Mouse (Mus musculus): Measurements from ENCODE around the gene Pcyt1a.
"Not testable (repeated sequence)": the region's sequence is repeated elsewhere in the genome, so short reads cannot be mapped to it uniquely, and the experiment has no call there.

Pcyt1a gene

GRCm38 (mm10) chr16:32431926-32432325 lies 1.2 kb downstream of the Pcyt1a start:
- in situ Hi-C loops (cut with MboI; ENCODE audit: unreplicated experiment in 2 of 2) = no loop called here

GRCm38 (mm10) chr16:32433138-32433537 lies 2.4 kb downstream of the Pcyt1a start:
- in situ Hi-C loops (cut with MboI; ENCODE audit: unreplicated experiment in 2 of 2) = no loop called here

GRCm38 (mm10) chr16:32434066-32434465 lies 3.3 kb downstream of the Pcyt1a start:
- in situ Hi-C loops (cut with MboI; ENCODE audit: unreplicated experiment in 2 of 2) = no loop called here

- in situ Hi-C loops (cut with MboI; ENCODE audit: unreplicated experiment in 2 of 2) = no loop called here
These were observed 4.0 kb downstream of the Pcyt1a start for GRCm38 (mm10) chr16:32434691-32435090.

GRCm38 (mm10) chr16:32436657-32437056 lies 5.9 kb downstream of the Pcyt1a start:
- in situ Hi-C loops (cut with MboI; ENCODE audit: unreplicated experiment in 2 of 2) = no loop called here

GRCm38 (mm10) chr16:32437266-32437665 lies 6.5 kb downstream of the Pcyt1a start:
- in situ Hi-C loops (cut with MboI; ENCODE audit: unreplicated experiment in 2 of 2) = no loop called here

- in situ Hi-C loops (cut with MboI; ENCODE audit: unreplicated experiment in 2 of 2) = no loop called here
These were observed 10.7 kb downstream of the Pcyt1a start for GRCm38 (mm10) chr16:32441432-32441831.

GRCm38 (mm10) chr16:32444615-32445014 lies 13.9 kb downstream of the Pcyt1a start:
- in situ Hi-C loops (cut with MboI; ENCODE audit: unreplicated experiment in 2 of 2) = not testable (repeated sequence)

GRCm38 (mm10) chr16:32445558-32445957 lies 14.8 kb downstream of the Pcyt1a start:
- in situ Hi-C loops (cut with MboI; ENCODE audit: unreplicated experiment in 2 of 2) = no loop called here

GRCm38 (mm10) chr16:32446563-32447138 lies 15.9 kb downstream of the Pcyt1a start:
- in situ Hi-C loops (cut with MboI; ENCODE audit: unreplicated experiment in 2 of 2) = no loop called here

GRCm38 (mm10) chr16:32449665-32450064 lies 18.9 kb downstream of the Pcyt1a start:
- in situ Hi-C loops (cut with MboI; ENCODE audit: unreplicated experiment in 2 of 2) = loop anchor here (10.0 to 25.0 kb wide), 2 partner anchors 55 to 337 kb away; no protein-coding TSS in a partner anchor

GRCm38 (mm10) chr16:32450133-32450532 lies 19.4 kb downstream of the Pcyt1a start:
- in situ Hi-C loops (cut with MboI; ENCODE audit: unreplicated experiment in 2 of 2) = loop anchor here (10.0 to 25.0 kb wide), 2 partner anchors 55 to 338 kb away; no protein-coding TSS in a partner anchor

GRCm38 (mm10) chr16:32453102-32453501 lies 22.4 kb downstream of the Pcyt1a start:
- in situ Hi-C loops (cut with MboI; ENCODE audit: unreplicated experiment in 2 of 2) = loop anchor here (10.0 to 25.0 kb wide), 2 partner anchors 58 to 341 kb away; no protein-coding TSS in a partner anchor

- in situ Hi-C loops (cut with MboI; ENCODE audit: unreplicated experiment in 2 of 2) = loop anchor here (5.0 to 25.0 kb wide), 3 partner anchors 60 to 342 kb away; no protein-coding TSS in a partner anchor
These were observed 23.9 kb downstream of the Pcyt1a start for GRCm38 (mm10) chr16:32454646-32455045.

- in situ Hi-C loops (cut with MboI; ENCODE audit: unreplicated experiment in 2 of 2) = loop anchor here (5.0 to 25.0 kb wide), 3 partner anchors 61 to 344 kb away; no protein-coding TSS in a partner anchor
These were observed 25.4 kb downstream of the Pcyt1a start for GRCm38 (mm10) chr16:32456086-32456485.

GRCm38 (mm10) chr16:32456761-32457160 lies 26.0 kb downstream of the Pcyt1a start:
- in situ Hi-C loops (cut with MboI; ENCODE audit: unreplicated experiment in 2 of 2) = loop anchor here (5.0 to 25.0 kb wide), 3 partner anchors 62 to 344 kb away; no protein-coding TSS in a partner anchor

- in situ Hi-C loops (cut with MboI; ENCODE audit: unreplicated experiment in 2 of 2) = loop anchor here (5.0 to 25.0 kb wide), 3 partner anchors 63 to 345 kb away; no protein-coding TSS in a partner anchor
These were observed 27.1 kb downstream of the Pcyt1a start for GRCm38 (mm10) chr16:32457589-32458386.

GRCm38 (mm10) chr16:32460518-32460917 lies 29.8 kb downstream of the Pcyt1a start:
- in situ Hi-C loops (cut with MboI; ENCODE audit: unreplicated experiment in 2 of 2) = loop anchor here (5.0 to 25.0 kb wide), 3 partner anchors 86 to 348 kb away; no protein-coding TSS in a partner anchor

- in situ Hi-C loops (cut with MboI; ENCODE audit: unreplicated experiment in 2 of 2) = loop anchor here (5.0 to 25.0 kb wide), 3 partner anchors 87 to 349 kb away; no protein-coding TSS in a partner anchor
These were observed 31.0 kb downstream of the Pcyt1a start for GRCm38 (mm10) chr16:32461713-32462112.

GRCm38 (mm10) chr16:32462950-32463349 lies 32.2 kb downstream of the Pcyt1a start:
- in situ Hi-C loops (cut with MboI; ENCODE audit: unreplicated experiment in 2 of 2) = loop anchor here (5.0 to 25.0 kb wide), 3 partner anchors 88 to 351 kb away; no protein-coding TSS in a partner anchor

GRCm38 (mm10) chr16:32463426-32463825 lies 32.7 kb downstream of the Pcyt1a start:
- in situ Hi-C loops (cut with MboI; ENCODE audit: unreplicated experiment in 2 of 2) = loop anchor here (5.0 to 25.0 kb wide), 3 partner anchors 89 to 351 kb away; no protein-coding TSS in a partner anchor
